Mouse (Mus musculus): ENCODE measurements around the gene Olfr1298.

Gene Olfr1298

GRCm38 (mm10) chr2:111649101-111649500 is at the start of gene Olfr1298:
Gene Olfr1298, minus strand, starts transcription at chr2:111649201.
- TF ChIP-seq POU5F1 (IDR thresholded peaks at IDR 0.05; ENCODE audit: borderline replicate concordance, low read length) (no peak), CTCF (conservative IDR thresholded peaks at IDR 0.05; ENCODE audit: low read length) (no peak), NANOG (IDR thresholded peaks at IDR 0.05; ENCODE audit: borderline replicate concordance, low read length) (no peak)
- Histone ChIP-seq H3K4me3 (replicated peaks; ENCODE audit: low read length) (peak within 1 kb of the TSS; percentile 39; the same call in 1 of the 2 replicates), H3K36me3 (ENCODE audit: insufficient read depth, low read length) (no peaks in the 10 kb centered on the region), H3K9me3 (ENCODE audit: low read length) (no peaks in the 10 kb centered on the region), H3K27me3 (ENCODE audit: insufficient read depth, low read length) (no peaks in the 10 kb centered on the region), H3K4me1 (replicated peaks; ENCODE audit: low read depth, low read length) (no peaks in the 10 kb centered on the region)

GRCm38 (mm10) chr2:111661119-111661518 is 12.1 kb upstream of the Olfr1298 start, which contains the start of gene Olfr1299:
Gene Olfr1299, plus strand, starts transcription at chr2:111661419.
- Histone ChIP-seq H3K4me1 (replicated peaks; ENCODE audit: low read depth, low read length) (no peaks in the 10 kb centered on the region), H3K36me3 (ENCODE audit: insufficient read depth, low read length) (no peaks in the 10 kb centered on the region), H3K27me3 (ENCODE audit: insufficient read depth, low read length) (no peaks in the 10 kb centered on the region), H3K4me3 (replicated peaks; ENCODE audit: low read length) (no peak within 1 kb of the TSS), H3K9me3 (ENCODE audit: low read length) (no peaks in the 10 kb centered on the region)
- no peak for TF ChIP-seq NANOG (IDR thresholded peaks at IDR 0.05; ENCODE audit: borderline replicate concordance, low read length)
- no peak for TF ChIP-seq POU5F1 (IDR thresholded peaks at IDR 0.05; ENCODE audit: borderline replicate concordance, low read length)
- no peak for TF ChIP-seq CTCF (conservative IDR thresholded peaks at IDR 0.05; ENCODE audit: low read length)

GRCm38 (mm10) chr2:111626397-111626796 is 22.6 kb downstream of the Olfr1298 start, which contains the start of gene Olfr1297:
Gene Olfr1297, minus strand, starts transcription at chr2:111626497.
- H3K36me3 ChIP-seq (ENCODE audit: insufficient read depth, low read length): no peaks in the 10 kb centered on the region
- no peak within 1 kb of the TSS for H3K4me3 ChIP-seq (replicated peaks; ENCODE audit: low read length)
- TF ChIP-seq NANOG (IDR thresholded peaks at IDR 0.05; ENCODE audit: borderline replicate concordance, low read length): no peak
- TF ChIP-seq POU5F1 (IDR thresholded peaks at IDR 0.05; ENCODE audit: borderline replicate concordance, low read length): no peak
- TF ChIP-seq CTCF (conservative IDR thresholded peaks at IDR 0.05; ENCODE audit: low read length): no peak
- H3K9me3 ChIP-seq (ENCODE audit: low read length): no peaks in the 10 kb centered on the region
- H3K27me3 ChIP-seq (ENCODE audit: insufficient read depth, low read length): no peaks in the 10 kb centered on the region
- no peaks in the 10 kb centered on the region for H3K4me1 ChIP-seq (replicated peaks; ENCODE audit: low read depth, low read length)

All from E14TG2a.4 (cell line).